Mouse (Mus musculus) 416B (cell line): ENCODE results near the gene Dnaja3.

Experiments used
- DNase-seq: peaks from one replicate; pipeline ENCODE4 v3.0.0; 2011; ENCODE audit warnings: low read depth

Dnaja3 gene

DNA sequence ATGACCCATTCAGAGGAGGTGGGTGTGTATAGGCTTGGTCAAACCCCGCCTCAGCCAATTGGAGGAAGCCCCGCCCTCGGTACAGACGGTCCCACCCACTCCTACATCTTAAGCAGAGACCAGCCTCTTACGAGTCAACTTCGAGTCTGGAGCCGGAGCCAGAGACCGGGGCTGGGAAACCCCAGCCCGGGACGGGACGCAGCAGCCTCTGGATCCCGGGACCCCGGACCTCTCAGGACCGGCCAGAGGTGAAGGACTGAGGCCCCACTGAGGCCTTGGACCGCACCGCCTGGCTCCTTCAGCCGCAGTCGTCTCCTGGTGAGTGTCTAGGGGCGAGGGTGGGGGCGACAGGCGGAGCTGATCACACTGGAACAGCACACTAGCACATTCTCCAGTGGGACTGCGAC is at the start of gene Dnaja3, which contains the start of gene Vasn:
Dnaja3 (plus strand) TSS at position 159 of the 407 bp plus-strand sequence.
Vasn (plus strand) TSS at position 111 of the 407 bp plus-strand sequence.
- peak; percentile 51 for DNase-seq

- peak; percentile 59 for DNase-seq
Observed at GRCm38 (mm10) chr16:4590236-4590635, 49.6 kb upstream of the Dnaja3 start.

- no peak for DNase-seq
Observed at GRCm38 (mm10) chr16:4592909-4593875, 46.6 kb upstream of the Dnaja3 start.

DNA sequence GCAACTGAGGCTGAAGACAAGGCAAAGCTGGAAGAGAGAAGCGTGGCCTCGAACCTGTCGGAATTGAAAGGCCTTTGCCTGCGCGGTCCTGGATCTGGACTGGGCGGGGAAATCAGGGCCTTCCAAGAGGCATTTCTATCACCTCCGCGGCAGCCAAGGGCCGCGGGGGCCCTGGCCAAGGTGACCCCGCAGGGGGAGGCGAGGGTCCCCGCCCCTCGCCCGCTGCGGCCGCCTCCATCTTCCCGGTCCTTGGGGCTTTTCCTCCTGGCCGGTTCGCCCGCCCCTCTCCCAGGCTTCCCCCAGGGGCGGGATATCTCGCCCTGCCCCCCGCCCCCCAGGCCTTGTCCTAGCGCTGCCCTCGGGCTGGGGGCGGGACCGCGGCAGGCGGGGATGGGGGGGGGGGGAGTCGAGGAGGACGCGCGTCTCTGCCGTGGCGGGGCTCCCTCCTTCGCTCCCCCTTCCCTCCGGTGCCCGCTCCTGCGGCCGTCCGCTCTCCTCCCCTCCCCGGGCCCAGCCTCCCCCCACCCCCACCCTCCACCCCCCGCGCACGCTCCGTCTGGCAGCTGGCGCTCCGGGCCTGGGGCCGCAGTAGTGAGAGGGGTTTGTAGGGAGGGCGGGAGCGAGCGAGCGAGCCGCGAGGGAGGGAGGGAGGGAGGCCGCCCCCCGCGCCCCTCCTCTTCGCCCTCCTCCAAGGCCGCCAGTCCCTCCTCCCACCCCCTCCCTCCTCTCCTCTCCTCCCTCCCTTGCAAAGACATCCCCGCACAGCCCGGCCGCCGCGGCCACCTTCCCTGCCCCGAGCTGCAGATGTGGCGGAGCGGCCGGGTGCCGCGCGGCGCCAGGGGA is 45.6 kb upstream of the Dnaja3 start, which contains the start of gene Glis2:
Glis2 (plus strand) TSS at position 743 of the 843 bp plus-strand sequence.
- DNase-seq = peak; percentile 81

GRCm38 (mm10) chr16:4594814-4595526 is 44.8 kb upstream of the Dnaja3 start:
- DNase-seq = no peak

- peak; percentile 21 for DNase-seq
Observed at GRCm38 (mm10) chr16:4595527-4595963, 44.2 kb upstream of the Dnaja3 start.

DNA sequence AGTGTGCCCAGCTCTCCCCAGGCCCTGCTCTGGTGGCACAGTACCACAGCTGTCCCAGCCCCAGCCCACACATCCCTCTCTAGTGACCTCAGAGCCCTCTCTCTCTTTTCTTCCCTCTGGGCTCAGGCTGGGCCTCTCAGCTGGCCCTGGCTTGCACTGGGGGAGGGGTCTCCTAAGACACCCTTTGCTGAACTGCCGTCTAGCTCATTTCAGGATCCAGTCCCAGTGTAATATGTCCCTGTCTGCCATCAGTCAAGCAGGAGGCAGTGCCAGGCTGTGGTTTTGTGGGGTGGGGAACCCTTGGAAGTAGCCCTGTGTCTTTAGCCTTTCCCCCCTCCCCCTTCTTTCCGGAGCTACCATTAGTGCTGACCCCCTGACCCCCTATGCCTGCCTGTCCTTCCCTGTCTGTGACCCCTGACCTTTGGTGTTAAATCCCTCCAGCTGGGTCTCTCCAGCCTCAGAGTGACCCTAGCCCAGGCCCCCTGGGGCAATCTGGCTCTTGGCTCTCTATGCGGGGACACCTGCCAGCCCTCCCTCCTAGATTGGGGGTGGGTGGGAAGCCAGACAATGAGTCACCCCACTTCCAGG is 43.6 kb upstream of the Dnaja3 start:
- no peak for DNase-seq

DNA sequence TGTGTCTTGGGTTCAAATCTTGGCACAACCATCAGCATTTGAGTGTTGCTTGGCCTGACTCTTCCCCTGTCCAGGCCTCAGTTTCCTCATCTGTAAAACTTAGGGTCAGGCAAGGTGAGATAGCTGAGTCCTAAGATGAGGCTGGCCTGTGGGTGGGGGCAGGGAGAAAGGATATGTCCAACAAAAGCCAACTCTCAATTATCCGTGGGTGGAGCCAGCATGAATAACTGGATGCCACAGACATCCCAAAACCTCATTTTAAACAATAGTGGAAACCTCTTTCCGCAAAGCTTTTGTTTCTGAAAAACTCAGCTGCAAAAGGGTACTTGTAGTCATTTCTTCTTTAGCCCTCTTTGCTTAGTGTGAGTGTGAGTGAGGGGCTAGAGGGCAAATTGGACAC is 43.0 kb upstream of the Dnaja3 start:
- no peak for DNase-seq

- DNase-seq = no peak
Observed at GRCm38 (mm10) chr16:4597296-4597695, 42.5 kb upstream of the Dnaja3 start.

DNA sequence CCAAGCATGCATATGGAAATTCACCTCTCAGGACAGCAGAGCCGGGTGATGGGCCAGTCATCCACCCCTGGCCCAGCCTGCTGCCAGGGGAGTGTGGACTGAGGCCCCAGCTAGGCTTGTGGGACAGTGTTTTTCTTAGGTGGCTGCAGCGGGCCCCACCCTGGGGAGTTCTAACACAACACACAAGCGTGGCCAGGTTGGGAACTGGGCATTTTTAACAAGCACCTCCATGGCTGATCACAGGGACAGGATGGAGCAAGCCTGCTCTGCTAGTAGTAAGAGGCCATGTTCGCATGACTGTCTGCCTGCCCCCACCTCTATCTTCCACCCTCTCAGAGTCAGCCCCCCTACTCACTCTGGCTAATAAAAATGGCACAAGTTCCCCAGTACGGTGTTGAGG is 41.7 kb upstream of the Dnaja3 start:
- DNase-seq = no peak

- no peak for DNase-seq
Observed at GRCm38 (mm10) chr16:4598891-4599543, 40.8 kb upstream of the Dnaja3 start.

DNA sequence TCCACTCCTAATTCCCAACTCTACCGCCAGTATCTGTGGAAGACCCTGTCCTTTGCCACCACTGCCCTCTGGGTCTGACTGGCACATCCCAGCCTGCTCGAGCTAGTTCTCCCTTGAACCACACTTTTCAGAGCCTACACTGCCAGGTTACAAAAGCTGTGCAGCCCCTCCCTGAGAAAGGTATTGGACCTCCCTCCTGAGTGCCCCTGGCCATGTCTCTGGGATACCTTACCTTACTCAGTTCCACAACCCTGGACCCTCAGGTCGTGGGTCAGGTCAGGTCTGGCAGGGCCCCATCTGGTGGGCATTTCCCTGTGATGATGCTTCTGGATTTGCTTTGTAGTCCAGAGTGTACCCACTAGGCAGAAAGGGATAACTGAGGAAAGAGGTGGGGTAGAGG is 40.2 kb upstream of the Dnaja3 start:
- DNase-seq = no peak

DNA sequence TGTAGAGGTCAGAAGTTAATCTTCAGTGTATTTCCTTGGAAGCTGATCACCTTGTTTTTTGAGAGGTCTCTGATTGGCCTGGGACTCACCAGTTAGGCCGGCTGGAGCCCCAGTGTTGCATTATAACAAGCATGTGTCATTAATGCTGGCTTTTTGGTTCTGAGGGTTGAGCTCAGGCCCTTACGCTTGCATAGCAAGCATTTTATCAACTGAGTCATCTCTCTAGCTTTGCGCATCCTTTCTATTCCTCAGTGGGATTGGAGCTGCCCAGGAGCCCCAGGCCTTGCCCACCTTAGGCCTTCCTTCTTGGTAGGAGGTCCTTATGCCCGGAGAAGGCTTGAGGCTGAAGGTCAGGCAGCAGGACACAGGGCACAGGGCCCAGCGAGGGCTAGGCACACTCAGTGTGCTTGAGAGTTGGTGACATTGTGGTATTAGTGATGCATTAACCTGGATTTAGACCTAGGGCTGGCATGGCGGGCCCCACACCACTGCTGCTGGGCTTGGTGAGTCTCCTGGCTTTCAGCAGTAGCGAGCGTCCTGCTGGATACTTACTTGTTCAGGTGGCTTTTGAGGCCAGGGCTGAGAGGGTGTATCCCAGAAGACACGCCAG is 39.0 kb upstream of the Dnaja3 start:
- no peak for DNase-seq

GRCm38 (mm10) chr16:4602189-4602588 is 37.6 kb upstream of the Dnaja3 start:
- no peak for DNase-seq

GRCm38 (mm10) chr16:4602766-4603452 is 36.9 kb upstream of the Dnaja3 start:
- DNase-seq = no peak

DNA sequence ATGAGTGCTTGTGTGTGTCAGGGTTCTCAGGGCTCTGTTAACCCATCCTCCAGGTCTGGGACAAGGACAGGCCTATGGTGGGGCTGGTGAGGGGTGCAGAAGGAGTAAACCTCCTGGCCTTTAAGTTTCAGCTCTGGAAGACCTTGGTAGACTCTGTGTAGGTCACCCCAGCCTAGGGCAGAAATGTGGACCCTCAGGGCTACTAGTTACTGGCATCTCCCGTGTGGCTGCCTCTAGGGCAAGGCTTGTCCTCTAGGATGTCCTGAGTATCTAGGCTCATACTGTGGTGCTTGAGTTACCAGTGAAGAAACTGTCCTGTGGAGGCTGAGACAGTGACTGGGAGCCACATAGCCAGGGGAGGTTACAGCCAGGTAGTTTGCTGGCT is 36.3 kb upstream of the Dnaja3 start:
- DNase-seq = no peak

GRCm38 (mm10) chr16:4604293-4604837 is 35.4 kb upstream of the Dnaja3 start:
- DNase-seq = no peak

DNA sequence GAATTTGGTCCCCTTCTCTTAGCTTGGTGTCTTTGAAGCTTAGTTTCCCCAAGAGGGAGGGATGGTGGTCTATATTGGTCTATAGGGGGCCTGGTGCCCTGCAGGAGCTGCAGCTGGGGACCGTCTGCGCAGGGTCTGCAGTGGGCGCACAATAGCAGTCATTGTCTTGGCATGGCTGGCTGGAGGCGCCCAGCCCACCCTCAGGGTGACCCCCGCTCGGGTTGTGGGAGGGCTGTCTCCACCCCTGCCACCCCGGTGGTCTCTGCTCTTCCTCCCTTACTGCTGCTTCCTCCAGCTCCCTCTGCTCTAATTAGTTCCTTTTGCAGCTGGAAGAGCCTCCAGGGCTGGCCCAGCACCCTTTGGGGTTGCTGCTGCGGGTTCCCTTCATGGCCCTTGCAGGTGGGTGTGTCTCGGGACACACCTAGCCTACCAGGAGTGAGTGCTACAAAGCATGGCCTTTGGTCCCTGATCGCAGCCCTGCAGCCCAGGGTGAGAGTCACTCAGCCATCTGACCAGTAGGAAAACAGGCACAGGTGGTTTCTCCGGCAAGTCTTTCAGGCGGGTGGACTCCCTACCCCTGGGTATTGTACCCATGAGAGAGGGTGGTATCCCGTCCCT is 34.2 kb upstream of the Dnaja3 start:
- no peak for DNase-seq

DNA sequence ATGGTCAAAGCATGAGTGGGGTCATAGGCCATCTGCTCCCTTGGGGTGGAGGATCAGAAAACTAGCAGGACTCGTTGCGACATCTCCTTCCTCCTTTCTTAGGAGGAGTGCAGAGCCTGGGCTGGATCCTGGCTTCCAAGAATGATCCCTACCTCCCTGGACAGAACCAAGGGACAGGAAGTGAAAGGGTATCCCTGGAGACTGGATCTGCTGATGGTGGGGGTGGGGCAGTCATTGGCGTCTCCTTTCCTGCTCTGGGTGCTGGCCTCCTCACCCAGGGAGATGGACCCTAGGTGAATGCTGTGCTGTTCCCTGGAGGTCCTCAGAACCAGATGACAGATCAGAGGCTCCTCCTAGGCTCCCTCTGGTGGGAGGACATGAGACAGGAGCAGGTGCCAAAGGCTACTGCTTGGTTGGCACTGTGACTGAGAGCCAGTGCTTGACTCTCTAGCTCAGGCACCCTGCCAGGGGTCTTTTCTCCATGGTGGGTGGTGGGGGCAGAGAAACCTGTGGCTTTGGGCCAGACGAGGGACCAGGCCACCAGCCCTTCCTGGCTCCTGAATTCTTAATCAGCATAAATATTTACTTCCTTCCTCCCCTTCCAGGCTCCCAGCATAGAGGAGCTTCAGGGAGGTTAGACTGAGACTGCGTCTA is 33.2 kb upstream of the Dnaja3 start:
- DNase-seq = peak; percentile 61
